Mouse (Mus musculus) lung, adult 2 months (tissue): Measurements from ENCODE around the gene Nmd3.

Experiments
- CTCF ChIP-seq: fragments of 200-500 bp; IDR thresholded peaks from 2 replicates; pipeline ENCODE4 v1.5.1; 2011; ENCODE audit warnings: mild to moderate bottlenecking, low read length, control low read depth; ENCODE audit not compliant: insufficient read depth
- POLR2A ChIP-seq: fragments of 200-500 bp; IDR thresholded peaks from 2 replicates; pipeline ENCODE4 v1.6.1; 2011; ENCODE audit warnings: low read depth, mild to moderate bottlenecking, control low read depth, low read length, borderline replicate concordance; ENCODE audit errors: extremely low read depth

DNA sequence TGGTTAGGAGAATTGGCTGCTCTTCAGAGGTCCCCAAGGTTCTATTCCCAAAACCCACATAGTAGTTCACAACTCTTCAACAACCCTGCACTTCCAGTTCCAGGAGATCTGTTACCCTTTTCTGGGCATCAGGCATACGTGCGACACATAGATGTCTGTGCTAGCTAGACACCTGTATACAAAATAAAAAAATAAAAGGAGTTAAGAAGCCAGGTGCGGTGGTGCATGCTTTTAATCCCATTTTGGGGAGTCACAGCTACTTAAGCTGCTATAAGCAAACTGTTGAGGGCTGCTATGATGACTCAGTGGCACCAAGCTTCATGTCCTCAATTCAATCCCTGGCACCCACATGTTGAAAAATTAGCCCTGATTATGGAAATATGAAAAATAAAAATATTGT lies 34.2 kb downstream of the Nmd3 start:
- no peak for TF ChIP-seq POLR2A
- TF ChIP-seq CTCF = no peak
